Mouse (Mus musculus): ENCODE results near the gene Prr22. TPM values are rescaled to one million over a fixed set of nuclear protein-coding genes. Genes with fewer than 3 reads are reported as not detected.

The Prr22 gene
- 1.6 TPM for polyA plus RNA-seq (2014; fragmentation: Illumina TruSeq; extraction: RNeasy Lipid Tissue Mini Kit (QIAGEN cat#74804); ENCODE audit: low read depth, low replicate concordance)

DNA sequence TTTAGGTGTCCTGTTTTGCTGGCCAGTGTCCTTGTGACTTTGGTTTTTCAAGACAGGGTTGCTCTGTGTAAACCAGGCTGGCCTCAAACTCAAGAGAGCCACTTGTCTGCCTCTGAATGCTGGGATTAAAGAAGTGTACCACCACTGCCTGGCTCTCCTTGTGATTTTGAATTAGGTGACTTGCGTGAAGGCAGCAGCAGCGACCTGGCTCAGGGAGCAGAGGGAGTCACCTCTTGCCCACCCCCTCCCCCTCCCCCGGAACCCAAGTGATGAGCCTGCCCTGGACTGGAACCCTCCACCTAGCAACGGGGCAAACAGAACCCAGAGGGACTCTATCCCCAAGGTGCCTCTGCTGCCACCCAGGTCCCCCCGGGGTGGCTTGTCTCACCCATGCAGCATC, at the start of gene Prr22:
Gene Prr22, plus strand, starts transcription at position 301 of the 400 bp plus-strand sequence.

DNA sequence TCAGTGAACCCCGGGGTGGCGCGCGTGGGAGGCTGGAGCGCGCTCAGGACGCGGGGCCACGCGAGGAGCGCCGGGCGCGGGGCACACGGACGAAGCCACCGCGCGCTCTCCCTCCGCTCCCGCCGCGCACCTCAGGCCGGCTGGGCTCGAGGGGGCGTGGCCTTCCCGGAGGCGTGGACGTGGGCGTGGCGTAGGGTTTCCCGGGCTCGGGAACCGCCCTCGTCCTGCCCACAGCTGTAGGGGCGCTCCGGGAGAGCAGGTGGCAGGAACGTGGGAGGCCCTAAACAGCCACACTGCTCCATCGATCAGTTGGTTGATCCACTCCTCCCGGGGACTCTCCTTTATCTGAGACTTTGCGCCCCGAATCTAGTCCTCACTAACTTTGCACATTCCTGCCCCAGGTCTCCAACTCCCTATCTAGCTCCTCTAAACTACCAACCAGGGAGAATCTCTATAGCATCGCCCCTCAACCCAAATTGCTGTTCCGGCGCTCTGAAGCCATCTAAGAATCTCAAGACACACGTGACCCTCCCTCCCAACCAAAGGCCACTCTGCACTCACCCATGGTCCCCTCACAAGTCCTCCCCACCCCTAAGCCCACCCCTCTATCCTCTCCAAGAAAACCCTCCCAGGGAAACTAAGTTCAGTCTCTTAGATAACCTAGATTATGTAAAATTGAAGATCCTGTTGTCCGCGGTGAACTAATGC, 12.5 kb upstream of the Prr22 start, which contains the start of gene Nrtn:
Gene Nrtn, minus strand, starts transcription at position 115 of the 708 bp plus-strand sequence.

DNA sequence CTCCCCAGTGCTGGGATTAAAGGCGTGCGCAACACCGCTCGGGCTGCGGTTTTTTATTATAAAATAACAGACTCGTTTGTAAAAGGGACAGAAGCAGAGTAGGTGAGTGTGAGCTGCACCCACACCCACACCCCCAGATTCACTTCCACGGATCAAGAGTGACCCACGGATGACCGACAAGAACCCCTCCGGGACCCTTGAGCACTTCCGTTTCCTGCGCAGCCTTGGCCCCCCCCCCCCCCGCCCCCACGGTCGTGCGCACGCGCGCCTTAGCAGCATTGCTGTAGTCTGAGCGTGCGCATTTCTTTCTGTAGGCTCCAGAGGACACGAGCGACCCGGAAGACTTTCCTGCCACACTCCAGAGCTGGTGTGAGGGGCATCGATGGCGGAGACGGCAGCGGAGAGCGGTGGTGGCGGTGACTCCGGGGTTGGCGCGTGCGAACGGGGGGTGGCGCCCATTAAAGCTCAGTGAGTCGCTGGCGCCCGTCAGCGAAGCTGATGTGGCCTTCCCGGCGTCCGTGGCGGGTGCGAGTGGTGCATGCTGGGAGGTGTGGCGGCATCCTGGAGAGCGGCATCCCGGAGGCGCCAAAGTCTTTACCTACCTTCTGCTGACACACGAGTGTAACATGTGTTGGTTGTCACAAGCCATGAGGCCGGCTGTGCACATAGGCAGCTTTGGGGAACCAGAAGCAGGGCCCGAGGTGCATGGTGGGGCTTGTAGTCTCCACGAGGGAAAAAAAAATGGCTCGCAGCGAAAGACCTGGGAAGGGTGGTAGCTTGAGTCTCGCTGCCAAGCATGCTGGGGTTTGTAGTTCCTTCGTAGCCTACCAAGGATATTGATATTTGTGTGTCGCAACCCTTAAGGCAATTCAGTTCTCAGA, 5.3 kb upstream of the Prr22 start, which contains the start of gene Dus3l:
Gene Dus3l, plus strand, starts transcription at position 284 of the 881 bp plus-strand sequence.

Other genes with a start within 250 kb of the Prr22 start
- not detected for gene Gm20219, start 215.9 kb upstream of the Prr22 start, polyA plus RNA-seq (2014; fragmentation: Illumina TruSeq; extraction: RNeasy Lipid Tissue Mini Kit (QIAGEN cat#74804); ENCODE audit: low read depth, low replicate concordance)
- 63.1 TPM for gene Safb2, start 185.7 kb upstream of the Prr22 start, polyA plus RNA-seq (2014; fragmentation: Illumina TruSeq; extraction: RNeasy Lipid Tissue Mini Kit (QIAGEN cat#74804); ENCODE audit: low read depth, low replicate concordance)
- gene Safb, start 185.4 kb upstream of the Prr22 start, polyA plus RNA-seq (2014; fragmentation: Illumina TruSeq; extraction: RNeasy Lipid Tissue Mini Kit (QIAGEN cat#74804); ENCODE audit: low read depth, low replicate concordance), result 89.3 TPM
- 302 TPM for gene 2410015M20Rik, start 160.5 kb upstream of the Prr22 start, polyA plus RNA-seq (2014; fragmentation: Illumina TruSeq; extraction: RNeasy Lipid Tissue Mini Kit (QIAGEN cat#74804); ENCODE audit: low read depth, low replicate concordance)
- gene Rpl36, start 156.8 kb upstream of the Prr22 start, polyA plus RNA-seq (2014; fragmentation: Illumina TruSeq; extraction: RNeasy Lipid Tissue Mini Kit (QIAGEN cat#74804); ENCODE audit: low read depth, low replicate concordance), result 1,063 TPM
- gene Lonp1, start 143.4 kb upstream of the Prr22 start, polyA plus RNA-seq (2014; fragmentation: Illumina TruSeq; extraction: RNeasy Lipid Tissue Mini Kit (QIAGEN cat#74804); ENCODE audit: low read depth, low replicate concordance), result 125 TPM
- gene Catsperd, start 142.1 kb upstream of the Prr22 start, polyA plus RNA-seq (2014; fragmentation: Illumina TruSeq; extraction: RNeasy Lipid Tissue Mini Kit (QIAGEN cat#74804); ENCODE audit: low read depth, low replicate concordance), result not detected
- 35.0 TPM for gene Ranbp3, start 97.0 kb upstream of the Prr22 start, polyA plus RNA-seq (2014; fragmentation: Illumina TruSeq; extraction: RNeasy Lipid Tissue Mini Kit (QIAGEN cat#74804); ENCODE audit: low read depth, low replicate concordance)
- gene Ndufa11, start 52.5 kb upstream of the Prr22 start, polyA plus RNA-seq (2014; fragmentation: Illumina TruSeq; extraction: RNeasy Lipid Tissue Mini Kit (QIAGEN cat#74804); ENCODE audit: low read depth, low replicate concordance), result 933 TPM
- 5.9 TPM for gene Vmac, start 52.2 kb upstream of the Prr22 start, polyA plus RNA-seq (2014; fragmentation: Illumina TruSeq; extraction: RNeasy Lipid Tissue Mini Kit (QIAGEN cat#74804); ENCODE audit: low read depth, low replicate concordance)
- 10.2 TPM for gene Nrtn, start 12.7 kb upstream of the Prr22 start, polyA plus RNA-seq (2014; fragmentation: Illumina TruSeq; extraction: RNeasy Lipid Tissue Mini Kit (QIAGEN cat#74804); ENCODE audit: low read depth, low replicate concordance)
- 21.5 TPM for gene Dus3l, start 5.5 kb upstream of the Prr22 start, polyA plus RNA-seq (2014; fragmentation: Illumina TruSeq; extraction: RNeasy Lipid Tissue Mini Kit (QIAGEN cat#74804); ENCODE audit: low read depth, low replicate concordance)
- 4.3 TPM for gene Rfx2, start 60.8 kb downstream of the Prr22 start, polyA plus RNA-seq (2014; fragmentation: Illumina TruSeq; extraction: RNeasy Lipid Tissue Mini Kit (QIAGEN cat#74804); ENCODE audit: low read depth, low replicate concordance)
- not detected for gene Acsbg2, start 104.2 kb downstream of the Prr22 start, polyA plus RNA-seq (2014; fragmentation: Illumina TruSeq; extraction: RNeasy Lipid Tissue Mini Kit (QIAGEN cat#74804); ENCODE audit: low read depth, low replicate concordance)
- not detected for gene 1700061G19Rik, start 105.2 kb downstream of the Prr22 start, polyA plus RNA-seq (2014; fragmentation: Illumina TruSeq; extraction: RNeasy Lipid Tissue Mini Kit (QIAGEN cat#74804); ENCODE audit: low read depth, low replicate concordance)
- 23.8 TPM for gene Mllt1, start 165.2 kb downstream of the Prr22 start, polyA plus RNA-seq (2014; fragmentation: Illumina TruSeq; extraction: RNeasy Lipid Tissue Mini Kit (QIAGEN cat#74804); ENCODE audit: low read depth, low replicate concordance)
- gene Acer1, start 211.9 kb downstream of the Prr22 start, polyA plus RNA-seq (2014; fragmentation: Illumina TruSeq; extraction: RNeasy Lipid Tissue Mini Kit (QIAGEN cat#74804); ENCODE audit: low read depth, low replicate concordance), result not detected
- gene Clpp, start 220.1 kb downstream of the Prr22 start, polyA plus RNA-seq (2014; fragmentation: Illumina TruSeq; extraction: RNeasy Lipid Tissue Mini Kit (QIAGEN cat#74804); ENCODE audit: low read depth, low replicate concordance), result 107 TPM
- 73.4 TPM for gene Alkbh7, start 227.1 kb downstream of the Prr22 start, polyA plus RNA-seq (2014; fragmentation: Illumina TruSeq; extraction: RNeasy Lipid Tissue Mini Kit (QIAGEN cat#74804); ENCODE audit: low read depth, low replicate concordance)
- gene Pspn, start 229.8 kb downstream of the Prr22 start, polyA plus RNA-seq (2014; fragmentation: Illumina TruSeq; extraction: RNeasy Lipid Tissue Mini Kit (QIAGEN cat#74804); ENCODE audit: low read depth, low replicate concordance), result not detected
- 29.0 TPM for gene Gtf2f1, start 241.0 kb downstream of the Prr22 start, polyA plus RNA-seq (2014; fragmentation: Illumina TruSeq; extraction: RNeasy Lipid Tissue Mini Kit (QIAGEN cat#74804); ENCODE audit: low read depth, low replicate concordance)
- gene Gm17949, start 241.2 kb downstream of the Prr22 start, polyA plus RNA-seq (2014; fragmentation: Illumina TruSeq; extraction: RNeasy Lipid Tissue Mini Kit (QIAGEN cat#74804); ENCODE audit: low read depth, low replicate concordance), result not detected

All from heart, adult 10 weeks (tissue).